Mouse (Mus musculus) testis, adult 2 months (tissue): ENCODE data around the gene Kcnmb3. TPM values are rescaled to one million over a fixed set of nuclear protein-coding genes. Genes with fewer than 3 reads are reported as not detected.
A peak's percentile ranks its signal among the peaks of the same experiment; 100 is the strongest.

Source experiments
- H3K27ac ChIP-seq: fragments of 200-500 bp; 2 replicates; pipeline ENCODE4 v1.5.1; 2012; ENCODE audit warnings: low read depth, low read length; ENCODE audit not compliant: control insufficient read depth, insufficient read depth
- H3K27me3 ChIP-seq: fragments of 200-500 bp; 2 replicates; pipeline ENCODE4 v1.6.1; 2012; ENCODE audit warnings: mild to moderate bottlenecking, low read length, moderate library complexity; ENCODE audit not compliant: control insufficient read depth, insufficient read depth
- H3K36me3 ChIP-seq: fragments of 200-500 bp; 2 replicates; pipeline ENCODE4 v1.6.1; 2012; ENCODE audit warnings: mild to moderate bottlenecking, low read length; ENCODE audit not compliant: control insufficient read depth, insufficient read depth
- H3K4me1 ChIP-seq: fragments of 200-500 bp; 2 replicates; pipeline ENCODE4 v1.6.1; 2012; ENCODE audit warnings: low read length; ENCODE audit not compliant: control insufficient read depth, insufficient read depth
- H3K4me3 ChIP-seq: fragments of 200-500 bp; 2 replicates; pipeline ENCODE4 v1.5.1; 2012; ENCODE audit warnings: low read depth, mild to moderate bottlenecking, low read length, moderate library complexity, mixed read lengths; ENCODE audit not compliant: control insufficient read depth
- CTCF ChIP-seq: fragments of 200-500 bp; IDR thresholded peaks from 2 replicates; pipeline ENCODE4 v1.5.1; 2012; ENCODE audit warnings: low read depth, mild to moderate bottlenecking, inconsistent platforms, low read length, moderate library complexity; ENCODE audit not compliant: control insufficient read depth, insufficient read depth, insufficient replicate concordance
- POLR2A ChIP-seq: fragments of 200-500 bp; IDR thresholded peaks from 2 replicates; pipeline ENCODE4 v1.6.1; 2012; ENCODE audit warnings: low read depth, mild to moderate bottlenecking, inconsistent platforms, low read length, moderate library complexity; ENCODE audit not compliant: control insufficient read depth
- polyA plus RNA-seq: library from polyadenylated mRNA; depleted of rRNA; stranded (reverse); fragments of >200 nt; gene quantifications from 2 replicates; pipeline ENCODE4 v1.2.3, GENCODE M21; 2012

The Kcnmb3 gene
- polyA plus RNA-seq, 1 experiment = 3.6 TPM

DNA sequence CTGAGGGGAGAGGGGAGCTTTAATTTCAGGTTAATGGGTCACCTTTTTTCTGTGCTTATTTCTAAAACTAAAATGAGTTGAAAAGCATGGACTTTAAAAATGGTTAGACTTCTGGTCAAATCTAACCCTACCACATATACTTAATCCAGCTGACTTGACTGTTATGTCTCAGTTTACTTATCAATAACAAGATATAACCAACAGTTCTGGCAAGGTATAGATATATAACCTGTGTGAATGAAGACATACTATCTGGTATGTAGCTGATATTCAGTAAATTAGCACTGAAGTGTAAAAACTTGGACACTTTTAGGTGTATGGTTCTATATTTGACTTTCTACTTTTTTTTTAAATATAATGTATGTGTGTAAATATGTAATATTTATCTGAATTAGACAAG lies 21.5 kb upstream of the Kcnmb3 start:
- TF ChIP-seq POLR2A = no peak
- TF ChIP-seq CTCF = no peak
- Histone ChIP-seq H3K36me3 (0 out of 2 replicates have a peak, but pooled peaks cover 2% of the 10 kb centered on the region), H3K4me3 (no peak overlapping the region), H3K4me1 (peaks cover 6% of the 10 kb centered on the region), H3K27ac (no peak overlapping the region), H3K27me3 (no peaks in the 10 kb centered on the region)

DNA sequence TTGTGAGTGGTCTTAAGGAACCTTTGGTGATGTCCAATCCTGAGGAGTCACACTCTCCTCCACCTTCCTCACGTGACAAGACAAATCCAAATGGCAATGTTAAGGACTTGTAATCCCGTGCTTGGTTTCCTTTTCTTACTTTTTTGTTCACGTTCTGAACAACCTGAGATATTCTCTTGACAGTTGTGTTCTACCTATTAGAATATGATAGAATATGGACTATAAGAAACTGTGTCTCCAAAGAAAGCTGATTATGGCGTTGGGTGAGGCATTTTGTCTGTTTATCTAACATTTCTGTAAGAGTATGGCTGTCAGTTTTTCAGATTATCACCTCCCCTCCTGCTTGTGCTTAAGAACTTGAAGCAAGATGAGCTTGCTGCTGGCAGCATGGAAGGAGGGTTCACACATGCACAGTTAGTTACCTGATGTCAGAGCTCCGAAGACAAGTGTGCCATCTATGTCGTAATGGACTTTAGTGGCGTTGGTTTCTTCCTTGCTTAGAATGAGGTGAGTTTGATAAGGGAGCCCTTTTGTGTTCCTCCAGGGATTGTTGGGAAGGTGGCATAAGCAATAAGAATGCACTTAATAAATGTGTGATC lies 20.8 kb upstream of the Kcnmb3 start:
- peaks cover 6% of the 10 kb centered on the region for H3K4me1 ChIP-seq
- H3K27ac ChIP-seq = no peak overlapping the region
- H3K36me3 ChIP-seq = 0 out of 2 replicates have a peak, but pooled peaks cover 2% of the 10 kb centered on the region
- no peak overlapping the region for H3K4me3 ChIP-seq
- H3K27me3 ChIP-seq = no peaks in the 10 kb centered on the region
- no peak for TF ChIP-seq POLR2A
- no peak for TF ChIP-seq CTCF

DNA sequence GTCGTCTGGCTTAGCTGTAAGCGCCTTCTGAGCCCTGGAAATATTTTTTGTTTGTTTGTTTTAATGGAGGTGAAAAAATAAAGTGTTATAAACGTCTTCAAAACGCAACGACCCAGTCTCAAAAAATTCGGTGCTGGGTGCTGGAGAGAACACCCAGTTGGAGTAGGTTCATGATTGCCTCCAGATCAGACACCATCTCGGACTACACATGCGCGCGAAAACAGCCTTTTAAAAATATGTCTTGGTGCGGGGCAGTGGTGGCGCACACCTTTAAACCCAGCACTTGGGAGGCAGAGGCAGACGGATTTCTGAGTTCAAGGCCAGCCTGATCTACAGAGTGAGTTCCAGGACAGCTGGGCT lies 19.1 kb upstream of the Kcnmb3 start:
- no peak for TF ChIP-seq CTCF
- no peak for TF ChIP-seq POLR2A
- no peaks in the 10 kb centered on the region for H3K27me3 ChIP-seq

DNA sequence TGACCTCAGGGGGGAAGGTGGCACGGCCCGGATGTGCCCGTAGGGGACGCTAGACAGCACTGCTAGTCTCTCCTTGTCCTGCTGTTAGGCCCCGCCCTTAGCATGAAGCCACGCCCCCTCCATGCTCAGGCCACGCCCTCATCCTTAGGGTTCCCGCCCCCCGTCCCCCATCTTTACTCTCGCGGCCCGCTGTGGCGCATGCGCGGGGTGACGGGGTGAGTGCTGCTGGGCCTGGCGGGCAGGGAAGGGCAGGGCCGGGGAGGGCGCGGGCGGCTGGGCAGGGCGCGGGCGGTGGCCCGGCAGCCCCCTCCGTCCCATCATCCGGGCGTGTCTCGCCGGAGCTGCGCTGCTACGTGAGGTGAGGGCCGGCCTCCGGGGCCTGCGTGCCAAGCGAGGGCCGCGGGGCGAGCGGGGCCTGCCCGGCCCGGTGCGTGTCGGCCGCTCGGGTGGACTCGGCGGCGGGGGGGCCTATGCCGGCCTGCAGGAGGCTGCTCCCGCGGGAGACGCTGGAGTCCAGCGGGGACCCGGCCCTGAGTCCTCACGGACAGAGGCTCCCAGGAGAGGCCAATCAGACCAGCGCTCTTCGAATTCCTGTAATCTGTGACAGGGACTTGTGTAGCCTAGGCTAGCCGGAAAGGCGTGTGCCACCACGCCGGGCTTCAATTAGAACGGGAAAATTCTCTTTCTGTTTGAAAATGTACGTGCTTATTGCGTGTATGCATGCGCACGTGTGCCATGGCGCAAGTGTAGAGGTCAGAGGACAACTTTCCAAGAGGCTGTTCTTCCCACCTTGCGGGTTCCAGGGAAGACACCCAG lies 18.6 kb upstream of the Kcnmb3 start:
- TF ChIP-seq CTCF = peak; percentile 86; the same call in 1 of the 2 replicates
- TF ChIP-seq POLR2A = peak; percentile 73
- H3K4me3 ChIP-seq = peak overlapping the region; percentile 87
- no peaks in the 10 kb centered on the region for H3K27me3 ChIP-seq
- H3K4me1 ChIP-seq = peaks cover 8% of the 10 kb centered on the region
- no peaks in the 10 kb centered on the region for H3K36me3 ChIP-seq
- peak overlapping the region; percentile 85 for H3K27ac ChIP-seq

More for the DNA sequence above, 19.1 kb upstream of the Kcnmb3 start:
- Histone ChIP-seq H3K4me1 (peaks cover 8% of the 10 kb centered on the region), H3K27ac (peak overlapping the region; percentile 85), H3K36me3 (no peaks in the 10 kb centered on the region), H3K4me3 (peak overlapping the region; percentile 87)

- no peaks in the 10 kb centered on the region for H3K36me3 ChIP-seq
- H3K4me3 ChIP-seq = peak within 1 kb of the TSS; percentile 87
- H3K27ac ChIP-seq = peak within 1 kb of the TSS; percentile 85
- TF ChIP-seq CTCF (no peak), POLR2A (no peak)
- no peaks in the 10 kb centered on the region for H3K27me3 ChIP-seq
- H3K4me1 ChIP-seq = peaks cover 8% of the 10 kb centered on the region
Measured at GRCm38 (mm10) chr3:32509496-32510374, 17.7 kb upstream of the Kcnmb3 start, which contains the start of gene Zfp639. TSS of gene Zfp639 (plus strand) at chr3:32510259.

DNA sequence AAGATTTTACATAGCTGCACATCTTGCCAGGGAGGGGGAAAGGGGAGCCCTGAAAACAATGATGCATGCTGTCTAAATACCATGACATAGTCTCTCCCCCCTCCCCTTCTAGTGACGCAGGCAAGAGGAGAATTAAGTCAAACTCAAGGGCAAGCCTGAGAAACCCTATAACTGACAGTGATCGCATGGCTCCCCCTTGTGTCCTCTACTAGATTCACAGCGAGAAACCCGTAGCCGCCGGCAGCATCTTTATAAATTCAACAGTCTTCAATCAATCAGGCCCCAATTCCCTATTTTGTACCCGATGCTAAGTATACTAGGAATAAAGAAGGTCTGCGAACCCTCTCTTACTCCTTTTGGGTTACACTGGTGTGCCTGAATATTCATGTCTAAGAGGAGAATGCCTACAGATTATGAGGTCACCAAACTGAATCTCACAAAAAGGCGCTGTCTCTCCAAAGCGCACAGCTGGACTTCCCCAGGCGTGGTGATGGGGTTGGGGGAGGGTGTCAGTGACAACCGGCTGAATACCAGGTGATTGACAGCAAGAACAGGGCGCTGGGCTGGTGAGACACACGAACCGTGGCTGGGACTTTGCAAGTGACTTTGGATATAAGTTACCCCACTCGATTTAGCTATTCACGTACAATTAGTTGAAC lies 16.8 kb upstream of the Kcnmb3 start:
- no peak; the same call in 1 of the 2 replicates for TF ChIP-seq CTCF
- no peak for TF ChIP-seq POLR2A
- peak overlapping the region; percentile 1; the same call in 1 of the 2 replicates for H3K4me3 ChIP-seq

More for the DNA sequence above, 16.8 kb upstream of the Kcnmb3 start:
- no peaks in the 10 kb centered on the region for H3K36me3 ChIP-seq
- peaks cover 8% of the 10 kb centered on the region for H3K4me1 ChIP-seq
- H3K27me3 ChIP-seq = no peaks in the 10 kb centered on the region
- H3K27ac ChIP-seq = no peak overlapping the region
